Mouse (Mus musculus): Measurements from ENCODE around the gene Brca2.

DNA sequence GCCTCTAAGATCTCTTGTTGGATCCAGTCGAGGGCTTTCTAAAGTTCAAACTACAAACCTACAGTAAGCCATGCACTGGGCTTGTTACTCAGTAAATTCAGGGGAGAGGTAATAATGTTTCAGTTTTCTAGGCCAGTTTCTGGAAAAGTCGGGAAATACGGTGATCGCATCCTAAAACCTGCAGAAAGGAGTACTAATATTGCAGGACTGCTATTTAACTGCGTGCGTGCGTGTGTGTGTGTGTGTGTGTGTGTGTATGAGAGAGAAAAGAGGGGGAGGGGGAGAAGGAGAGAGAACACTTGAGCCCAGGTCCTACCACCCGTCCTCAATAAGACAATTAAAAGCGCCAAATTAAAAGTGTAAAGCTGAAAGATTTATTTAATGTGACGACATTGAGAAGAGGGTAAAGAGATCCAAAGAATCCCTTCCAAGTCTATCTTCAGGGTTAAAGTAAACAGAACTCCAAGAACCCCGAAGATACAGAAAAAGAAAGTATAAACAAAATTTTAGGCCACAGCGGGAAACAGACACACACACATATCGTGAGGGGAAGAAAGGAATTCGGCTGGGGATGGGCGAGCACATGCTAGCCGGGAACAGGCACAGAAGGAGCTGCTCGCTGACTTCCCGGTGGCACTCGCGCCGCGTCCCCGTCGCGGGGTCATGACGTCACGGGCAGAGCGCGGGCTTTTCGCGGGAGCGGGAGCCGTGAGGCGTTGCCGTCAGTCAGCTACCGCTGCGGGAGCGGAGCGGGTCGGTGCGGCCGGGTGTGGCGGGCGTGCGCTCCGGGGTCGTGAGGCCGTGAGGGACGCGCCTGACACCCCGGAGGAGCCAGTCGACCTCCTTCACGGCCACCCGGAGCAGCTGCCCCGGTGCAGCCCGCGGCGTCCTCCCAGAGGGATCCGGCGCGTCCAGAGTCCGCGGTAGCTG is at the start of gene Brca2:
- TF ChIP-seq CTCF (IDR thresholded peaks at IDR 0.05; ENCODE audit: control insufficient read depth, insufficient read depth, insufficient read length): no peak
- TF ChIP-seq USF1 (IDR thresholded peaks at IDR 0.05; ENCODE audit: low read depth): no peak
- no peak for TF ChIP-seq MYOG (IDR thresholded peaks at IDR 0.05; ENCODE audit: control insufficient read depth, extremely low read depth, insufficient read length)
- peak; percentile 98 for TF ChIP-seq MAX (IDR thresholded peaks at IDR 0.05)
- TF ChIP-seq MYOD1 (IDR thresholded peaks at IDR 0.05; ENCODE audit: control insufficient read depth, insufficient read length, low read depth): no peak
